In the genomic region with DNA sequence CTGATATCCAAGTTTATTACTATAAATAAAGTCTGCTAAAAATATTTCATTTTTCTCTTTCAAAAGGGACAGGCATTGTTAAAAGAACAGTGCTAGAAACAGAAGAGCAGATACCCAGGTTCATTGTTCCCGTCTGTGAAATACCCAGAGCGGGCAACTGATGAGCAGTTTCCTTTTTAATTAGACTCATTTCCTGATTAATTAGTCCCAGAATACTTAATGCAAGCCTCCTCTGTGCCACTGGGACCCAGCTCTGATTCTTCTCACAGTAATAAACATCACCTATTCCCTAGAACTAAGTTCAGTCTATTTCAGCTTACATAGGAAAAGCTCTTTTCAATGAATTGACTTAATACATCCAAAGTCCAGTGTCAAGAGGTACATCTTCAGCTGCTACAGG, we compare ENCODE assay signal across 23 mouse cellular contexts.
"Had no signal": no experiment of that assay in that cellular context is flagged by ENCODE, and none has a peak within 500 bp of the region (broad histone marks: within the 10 kb centered on the region; RNA-seq: fewer than 3 reads in every experiment).

No protein-coding gene starts in this region.

- H3K9me3 ChIP-seq: kidney, embryonic 15.5 days; lung, embryonic 15.5 days; megakaryocyte, embryonic 14.5 days; midbrain, embryonic 10.5 days had no signal

- H3K27ac ChIP-seq: kidney, embryonic 15.5 days; left cerebral cortex, adult 2 months; liver, embryonic 14.5 days; lung, embryonic 15.5 days; midbrain, embryonic 10.5 days; stomach, postnatal 0 days had no signal

- H3K4me1 ChIP-seq: kidney, embryonic 15.5 days; lung, embryonic 15.5 days; midbrain, embryonic 10.5 days had no signal

- H3K4me2 ChIP-seq: kidney, embryonic 15.5 days; liver, embryonic 11.5 days; lung, embryonic 15.5 days had no signal

- H3K4me3 ChIP-seq: kidney, embryonic 15.5 days; left cerebral cortex, adult 2 months; lung, embryonic 15.5 days; megakaryocyte, embryonic 14.5 days; midbrain, embryonic 10.5 days had no signal

- ATAC-seq: midbrain, embryonic 16.5 days had no signal

- H3K9ac ChIP-seq: kidney, embryonic 15.5 days; liver, embryonic 14.5 days; lung, embryonic 15.5 days had no signal

- H3K36me3 ChIP-seq: kidney, embryonic 15.5 days; lung, embryonic 15.5 days; midbrain, embryonic 10.5 days had no signal

- H3K27me3 ChIP-seq: kidney, embryonic 15.5 days; lung, embryonic 15.5 days; megakaryocyte, embryonic 14.5 days had no signal

- DNase-seq: kidney, adult 11 months; kidney, adult 8-10 months; kidney, postnatal 10 days; kidney, postnatal 36 days; layer of hippocampus, postnatal 36 days; lung, adult 18-20 months; lung, postnatal 10 days; lung, postnatal 36 days; right cerebral cortex, adult 18-20 months; right cerebral cortex, postnatal 14 days; right cerebral cortex, postnatal 4 days; thymus, adult 2 months; thymus, postnatal 14 days; thymus, postnatal 4 days had no signal
